Mouse (Mus musculus): ENCODE measurements around the gene Unc5cl. TPM values are rescaled to one million over a fixed set of nuclear protein-coding genes. Genes with fewer than 3 reads are reported as not detected.

Unc5cl gene
- total RNA-seq, 1 experiment from 2014 or later: not detected

- DNase-seq: no peak
Observed at GRCm38 (mm10) chr17:48539326-48539725, 84.6 kb downstream of the Unc5cl start.

DNA sequence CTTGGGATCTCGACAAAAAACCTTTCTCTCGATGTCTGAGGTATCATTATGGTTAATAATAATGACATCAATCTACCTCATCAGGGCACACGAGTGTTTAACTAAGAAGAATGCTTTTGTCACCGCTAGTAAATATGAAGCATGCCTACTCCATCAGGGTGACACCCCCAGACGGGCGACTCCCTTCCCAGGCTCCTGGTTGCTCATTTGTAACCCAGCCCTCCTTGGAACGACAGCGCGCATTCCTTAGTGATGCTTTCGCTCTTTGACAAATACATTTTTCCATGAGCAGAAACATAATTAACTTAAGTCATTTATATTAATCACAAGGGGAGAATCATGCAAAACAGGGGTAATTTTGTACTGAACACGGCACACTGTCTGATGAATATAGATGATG, 88.0 kb downstream of the Unc5cl start:
- DNase-seq: no peak

DNA sequence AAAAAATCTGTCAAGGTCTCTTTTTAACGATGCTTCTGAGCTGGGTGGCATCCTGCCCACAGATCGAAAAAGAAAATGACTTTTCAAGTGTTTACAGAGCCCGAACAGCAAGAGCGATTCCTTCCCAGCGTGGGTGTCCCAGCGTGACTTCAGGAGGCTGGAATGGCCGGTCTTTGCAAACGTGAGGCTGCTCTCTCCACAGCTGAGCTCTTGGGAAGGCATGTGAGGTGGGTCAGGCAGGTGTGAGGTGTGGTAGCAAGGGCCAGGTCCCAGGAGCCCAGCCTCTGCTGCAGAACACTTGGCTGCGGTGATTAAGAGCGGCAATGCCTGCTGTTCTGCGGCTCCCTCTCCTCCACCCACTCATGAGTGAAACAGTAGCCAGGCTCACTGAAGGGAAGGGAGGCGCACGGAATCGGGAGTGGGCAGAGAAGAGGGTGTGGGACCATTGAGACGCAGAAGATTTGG, 88.6 kb downstream of the Unc5cl start:
- no peak for DNase-seq

GRCm38 (mm10) chr17:48544722-48545121, 90.0 kb downstream of the Unc5cl start:
- DNase-seq: no peak

GRCm38 (mm10) chr17:48545223-48545943, 90.7 kb downstream of the Unc5cl start:
- DNase-seq: no peak

DNA sequence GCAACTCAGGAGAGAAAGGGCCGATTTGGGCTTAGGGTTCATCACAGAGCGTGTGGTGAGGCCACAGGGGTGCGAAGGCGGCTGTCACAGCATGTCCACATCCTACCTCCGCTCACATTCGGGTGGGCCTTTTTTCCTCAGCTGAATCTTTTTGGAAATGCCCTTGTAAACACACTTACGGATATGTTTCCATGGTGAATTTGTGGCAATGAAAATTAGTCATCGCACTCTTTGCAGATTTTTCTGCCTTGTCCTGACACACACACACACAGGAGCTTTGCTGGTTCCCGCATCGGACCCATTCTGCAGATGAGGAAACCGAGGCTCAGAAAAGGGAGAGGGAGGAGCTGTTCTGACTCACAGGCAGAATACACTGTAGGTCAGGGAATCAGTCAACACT, 91.3 kb downstream of the Unc5cl start:
- DNase-seq: no peak

GRCm38 (mm10) chr17:48547668-48548067, 93.0 kb downstream of the Unc5cl start:
- DNase-seq: no peak

GRCm38 (mm10) chr17:48551788-48552531, 97.3 kb downstream of the Unc5cl start:
- peak; percentile 14 for DNase-seq

DNA sequence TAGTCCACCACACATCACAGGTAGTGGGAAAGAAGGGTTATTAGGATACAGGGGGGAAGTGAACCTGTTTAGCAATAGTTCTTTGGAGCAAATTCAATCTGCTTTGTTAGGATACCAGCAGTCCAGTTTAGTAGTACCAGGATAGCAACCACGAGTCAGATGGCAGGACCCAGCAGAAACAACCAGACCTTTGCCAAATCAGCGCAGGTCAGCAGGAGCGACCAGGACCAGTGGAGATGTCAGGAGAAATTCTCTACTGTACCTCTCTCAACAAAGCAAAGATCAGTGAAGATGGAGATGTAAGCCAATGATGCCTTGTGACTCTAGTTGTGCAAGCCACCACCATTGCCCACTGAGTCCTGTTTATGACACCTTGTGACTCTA, 97.8 kb downstream of the Unc5cl start:
- DNase-seq: no peak

DNA sequence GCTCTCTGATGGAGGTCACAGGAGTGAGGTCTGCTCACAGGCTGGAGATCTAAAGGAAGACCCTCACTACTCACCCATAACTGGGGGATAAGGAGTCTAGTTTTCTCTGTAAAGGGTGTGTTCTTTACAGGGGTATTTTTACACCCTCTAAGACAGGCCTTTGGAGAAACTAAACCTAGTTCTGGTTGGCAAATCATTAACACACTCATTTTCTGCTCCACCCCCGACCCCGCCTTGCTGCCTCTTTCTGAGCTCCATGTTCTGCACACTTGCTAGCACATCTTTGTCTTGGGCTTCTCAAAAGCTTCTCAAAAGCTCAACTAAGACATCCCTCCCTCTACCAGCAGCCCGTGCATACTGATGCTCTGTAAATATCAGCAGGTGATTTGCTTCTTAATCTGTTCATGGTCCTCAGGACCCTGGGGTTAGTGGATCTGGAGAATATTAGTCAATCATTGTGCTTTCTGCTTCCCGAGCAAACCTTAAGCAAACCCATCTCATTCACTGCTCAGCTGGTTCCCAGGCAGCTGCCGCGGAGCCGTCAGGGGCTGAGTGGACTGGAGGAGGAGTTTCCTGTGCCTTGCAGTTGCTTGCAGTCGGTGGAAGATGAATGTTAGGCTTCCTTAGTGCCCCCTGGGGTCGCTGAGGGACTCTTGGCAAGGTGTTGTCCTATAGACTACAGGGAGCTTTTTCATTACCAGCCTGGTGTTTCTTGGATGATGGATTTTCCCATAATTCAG, 101.7 kb downstream of the Unc5cl start:
- DNase-seq: no peak

- DNase-seq: no peak
Observed at GRCm38 (mm10) chr17:48557823-48558715, 103.4 kb downstream of the Unc5cl start.

DNA sequence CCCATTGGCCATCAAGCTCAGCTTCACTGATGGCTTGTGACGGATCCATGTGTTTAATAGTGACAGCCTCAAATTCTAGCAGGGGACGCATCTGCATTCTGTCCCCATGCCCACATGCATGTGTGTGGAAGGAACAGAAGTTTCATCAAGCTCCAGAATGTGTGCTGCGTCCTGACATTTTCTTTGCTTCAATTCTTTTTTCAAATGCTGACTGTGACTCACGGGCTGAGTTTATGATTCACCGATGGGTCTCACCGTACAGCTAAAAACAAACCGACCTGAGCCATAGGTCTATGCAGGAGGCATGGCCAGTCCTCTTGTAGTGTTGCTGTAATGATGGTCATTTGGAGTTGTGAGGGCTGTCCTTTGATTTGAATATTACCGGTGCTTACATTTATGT, 110.2 kb downstream of the Unc5cl start:
- no peak for DNase-seq

GRCm38 (mm10) chr17:48569656-48570055, 115.0 kb downstream of the Unc5cl start:
- no peak for DNase-seq

DNA sequence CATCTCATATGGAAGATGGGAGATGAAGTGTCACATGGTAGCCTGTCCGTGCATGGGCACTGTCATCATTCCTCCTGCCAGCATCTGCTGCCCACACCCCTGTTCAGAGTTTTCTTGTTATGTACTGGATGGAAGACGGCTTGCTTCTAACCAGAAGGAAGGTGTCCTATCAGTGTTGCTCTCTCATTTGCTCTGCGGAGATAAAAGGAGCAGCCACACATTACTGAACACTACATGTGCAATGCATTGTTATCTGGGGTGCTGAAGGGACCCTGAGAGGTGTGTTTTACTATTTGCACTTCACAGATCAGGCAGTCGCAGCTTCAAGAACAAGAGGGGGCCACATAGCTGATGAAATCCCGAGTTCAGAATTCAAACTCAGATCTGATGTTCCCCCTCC, 126.5 kb downstream of the Unc5cl start:
- no peak for DNase-seq

DNA sequence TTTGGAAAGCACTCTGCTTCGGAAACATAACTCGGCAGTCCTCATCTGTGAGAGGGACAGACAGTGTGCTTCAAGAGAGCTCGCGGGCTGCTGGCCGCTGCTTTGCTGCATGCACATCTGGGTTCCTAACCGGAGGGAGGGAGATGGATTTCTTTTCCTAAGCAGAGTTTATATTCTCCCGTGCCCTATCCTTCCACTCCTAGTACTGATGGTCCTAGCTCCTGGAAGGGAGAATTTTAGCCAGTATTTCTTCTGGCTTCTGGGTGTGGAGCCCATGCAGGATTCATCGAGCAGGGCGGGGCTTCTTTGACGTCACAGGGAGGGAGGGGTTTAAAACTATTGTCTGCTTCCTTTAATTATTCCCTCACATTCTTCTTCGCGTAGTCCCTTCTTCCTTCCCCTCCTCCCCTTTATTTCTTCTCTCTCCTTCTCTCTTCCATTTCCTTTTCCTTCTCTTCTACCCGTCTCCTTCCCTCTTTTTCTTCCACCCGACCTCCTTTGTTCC, 127.8 kb downstream of the Unc5cl start:
- no peak for DNase-seq

DNA sequence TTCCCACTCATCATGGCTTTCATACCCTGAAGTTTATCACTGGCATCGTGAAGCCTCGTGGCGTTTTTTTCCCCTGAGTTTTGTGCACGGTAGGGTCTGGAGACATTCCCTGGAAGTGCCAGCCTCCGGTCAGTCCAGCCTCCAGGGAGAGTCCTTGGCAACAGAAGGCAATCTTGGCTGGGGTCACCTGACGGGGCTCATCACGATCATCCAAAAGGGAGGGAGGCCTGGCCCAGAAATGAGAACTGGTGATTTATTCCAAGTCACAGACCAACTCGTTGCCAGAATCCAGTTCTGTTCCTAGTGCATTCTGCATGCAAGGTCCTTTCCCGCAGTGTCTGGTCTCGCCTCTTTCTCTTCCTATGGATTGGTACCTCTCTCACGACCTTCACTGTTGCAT, 128.7 kb downstream of the Unc5cl start:
- no peak for DNase-seq

GRCm38 (mm10) chr17:48585902-48586359, 131.2 kb downstream of the Unc5cl start:
- no peak for DNase-seq

DNA sequence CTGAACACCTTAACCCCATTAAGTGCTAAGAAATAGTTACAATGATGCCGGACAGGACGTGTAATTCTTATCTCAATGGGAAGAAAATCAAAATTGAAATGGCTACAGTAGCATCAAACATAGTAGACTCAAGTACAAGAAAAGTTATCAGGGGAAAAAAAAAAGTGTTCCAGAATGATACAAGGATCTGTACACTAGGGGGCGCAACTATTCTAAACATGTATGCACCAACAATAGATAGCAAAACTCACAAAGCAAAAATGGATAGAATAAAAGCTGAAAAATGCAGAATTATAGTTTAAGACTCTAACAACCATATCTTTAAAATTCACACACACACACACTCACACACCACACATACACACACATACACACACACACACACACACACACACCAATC, 134.0 kb downstream of the Unc5cl start:
- DNase-seq: no peak

Measured in adrenal gland, postnatal 25 days (tissue).